Mouse (Mus musculus): ENCODE measurements around the gene Adgrb3.

DNA sequence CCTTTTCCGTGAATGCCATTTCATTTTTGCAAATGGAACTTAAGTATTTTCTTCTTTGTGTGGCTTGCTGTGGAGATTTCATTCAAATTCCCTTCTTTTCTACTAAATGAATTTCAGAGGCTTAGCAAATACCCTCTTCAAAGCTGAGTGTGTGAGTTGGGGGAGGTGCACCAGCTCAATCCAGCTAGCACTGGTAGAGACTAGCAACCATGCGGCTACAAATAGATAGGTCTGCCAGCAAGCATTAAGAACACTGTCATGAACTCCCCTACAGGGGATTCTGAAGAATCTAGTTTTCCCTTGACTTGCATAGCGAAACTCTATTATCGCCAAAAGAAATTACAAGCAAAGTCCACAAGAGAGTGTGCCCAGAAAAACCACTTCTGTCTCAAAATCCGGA lies 624.9 kb downstream of the Adgrb3 start:
- TF ChIP-seq POLR2A (IDR thresholded peaks at IDR 0.05; ENCODE audit: extremely low read depth, insufficient read depth, low read length), result no peak
- TF ChIP-seq CTCF (IDR thresholded peaks at IDR 0.05; ENCODE audit: low read depth, low read length), result no peak
